Mouse (Mus musculus): ENCODE data around the gene Gsc. TPM values are rescaled to one million over a fixed set of nuclear protein-coding genes. Genes with fewer than 3 reads are reported as not detected.

Gene Gsc
- polyA plus RNA-seq, 1 experiment from 2014 or later = 0.31 TPM

DNA sequence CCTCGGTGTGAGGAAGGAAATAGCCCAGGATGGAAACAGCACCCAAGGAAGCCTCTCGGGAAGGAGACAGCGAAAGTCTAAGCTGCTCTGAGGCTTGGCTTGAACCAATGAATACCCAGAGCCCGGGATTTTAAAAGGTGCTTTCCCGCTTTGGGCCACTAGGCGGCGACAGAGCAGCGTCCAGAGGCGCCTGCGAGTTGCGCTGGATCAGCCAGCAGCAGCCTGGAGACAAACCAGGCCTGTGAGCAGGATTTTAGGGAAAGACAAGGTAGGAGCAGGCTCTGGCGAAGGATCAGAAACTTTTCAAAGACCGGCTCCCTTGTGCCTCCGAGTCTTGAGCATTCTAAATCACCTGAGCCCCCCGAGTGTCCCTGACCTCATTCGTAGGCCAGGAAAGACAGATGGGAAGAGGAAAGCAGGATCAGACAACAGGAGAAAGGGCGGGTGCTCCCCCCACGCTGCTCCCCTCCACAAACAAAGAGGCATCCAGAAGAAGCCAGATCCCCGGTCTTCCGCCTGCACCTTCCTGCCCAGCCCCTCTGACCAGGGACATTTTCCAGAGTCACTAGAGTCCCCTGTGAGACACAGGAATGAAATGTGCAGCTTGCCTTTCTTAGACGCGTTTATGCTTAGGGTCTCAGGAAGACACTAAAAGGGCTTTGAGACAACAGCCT is 32.9 kb downstream of the Gsc start:
- no peak overlapping the region for H3K27ac ChIP-seq (ENCODE audit: low read length)
- H3K27me3 ChIP-seq (ENCODE audit: control insufficient read depth, insufficient read depth, low read depth, low read length) = no peaks in the 10 kb centered on the region; the same call in 1 of the 2 replicates
- no peak overlapping the region for H3K4me3 ChIP-seq (ENCODE audit: low read length)
- no peak overlapping the region for H3K9ac ChIP-seq (ENCODE audit: low read length)
- H3K4me2 ChIP-seq (ENCODE audit: low read depth, low read length) = no peak overlapping the region
- H3K4me1 ChIP-seq (replicated peaks; ENCODE audit: control insufficient read depth, insufficient read depth, low read length) = no peaks in the 10 kb centered on the region
- WGBS = 9% methylated on average over 22 of the region's 22 CpGs
- H3K36me3 ChIP-seq (ENCODE audit: control insufficient read depth, insufficient read depth, low read length) = no peaks in the 10 kb centered on the region
- ATAC-seq (ENCODE audit: low read depth) = peak; percentile 43; the same call in 1 of the 2 replicates
- no peaks in the 10 kb centered on the region for H3K9me3 ChIP-seq (ENCODE audit: control insufficient read depth, low read length)

DNA sequence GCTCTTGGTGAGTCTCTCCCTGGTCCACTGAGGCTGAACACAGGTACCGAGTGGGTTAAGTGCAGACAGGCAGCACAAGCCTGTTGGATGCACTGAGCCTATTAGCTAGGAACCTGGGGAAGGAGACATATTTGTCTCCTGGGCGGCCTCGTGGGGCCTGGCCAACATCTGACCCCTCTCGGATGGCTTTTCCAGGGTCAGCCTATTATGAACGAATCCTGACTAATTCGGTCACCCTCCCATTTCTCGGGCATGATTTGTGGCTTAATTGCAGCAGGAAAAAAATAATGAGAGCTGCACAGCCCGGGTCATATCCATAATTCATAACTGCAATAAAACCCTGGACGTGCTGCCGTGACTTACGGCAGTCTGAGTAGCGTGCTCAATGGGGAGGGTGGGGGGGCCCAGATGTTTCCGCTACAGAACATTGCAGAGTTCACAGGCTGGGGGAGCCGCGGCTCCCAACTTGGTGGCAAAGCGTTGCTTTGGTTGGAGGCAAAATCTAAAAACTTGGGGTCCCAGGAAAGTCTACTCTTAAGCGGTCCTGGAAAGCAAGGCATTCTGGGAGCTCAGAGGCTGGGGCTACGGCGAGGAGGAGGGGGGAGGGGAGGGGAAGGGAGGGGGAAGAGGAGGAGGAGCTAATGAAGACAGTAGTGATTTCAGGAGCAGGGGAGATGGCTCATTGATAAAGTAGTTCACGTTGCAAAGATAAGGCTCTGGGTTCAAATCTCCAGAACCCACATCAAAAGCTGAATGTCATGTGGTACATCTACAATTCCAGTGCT is 39.0 kb downstream of the Gsc start:
- H3K4me1 ChIP-seq (replicated peaks; ENCODE audit: control insufficient read depth, insufficient read depth, low read length) = no peaks in the 10 kb centered on the region
- H3K27ac ChIP-seq (ENCODE audit: low read length) = no peak overlapping the region
- no peak overlapping the region for H3K4me3 ChIP-seq (ENCODE audit: low read length)
- H3K4me2 ChIP-seq (ENCODE audit: low read depth, low read length) = no peak overlapping the region
- no peak for ATAC-seq (ENCODE audit: low read depth)
- H3K27me3 ChIP-seq (ENCODE audit: control insufficient read depth, insufficient read depth, low read depth, low read length) = no peaks in the 10 kb centered on the region
- no peaks in the 10 kb centered on the region for H3K36me3 ChIP-seq (ENCODE audit: control insufficient read depth, insufficient read depth, low read length)
- no peaks in the 10 kb centered on the region for H3K9me3 ChIP-seq (ENCODE audit: control insufficient read depth, low read length)
- 69% methylated on average over 20 of the region's 20 CpGs for WGBS
- no peak overlapping the region for H3K9ac ChIP-seq (ENCODE audit: low read length)

DNA sequence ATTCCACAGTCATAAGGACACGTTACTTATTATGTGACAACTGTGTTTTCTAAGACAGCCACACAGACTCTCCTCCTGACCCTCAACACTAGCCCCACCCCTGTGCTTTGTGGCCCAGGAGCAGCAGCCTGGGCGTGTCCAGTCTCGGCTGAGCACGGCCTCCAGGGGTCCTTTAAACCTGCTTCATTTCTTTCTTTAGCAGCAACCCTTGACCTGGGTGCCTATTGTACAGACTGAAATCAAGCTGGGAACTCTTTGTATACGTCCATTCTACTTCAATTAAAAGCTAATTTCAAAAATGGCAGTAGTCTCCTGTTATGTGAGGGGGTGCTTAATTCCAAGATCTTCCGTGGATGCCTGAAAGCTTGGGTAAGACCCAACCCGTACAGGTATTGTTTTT is 39.9 kb downstream of the Gsc start:
- WGBS = 47% methylated on average over 7 of the region's 7 CpGs
- Histone ChIP-seq H3K27me3 (ENCODE audit: control insufficient read depth, insufficient read depth, low read depth, low read length) (no peaks in the 10 kb centered on the region), H3K9ac (ENCODE audit: low read length) (no peak overlapping the region), H3K4me1 (replicated peaks; ENCODE audit: control insufficient read depth, insufficient read depth, low read length) (no peaks in the 10 kb centered on the region), H3K9me3 (ENCODE audit: control insufficient read depth, low read length) (no peaks in the 10 kb centered on the region), H3K4me3 (ENCODE audit: low read length) (no peak overlapping the region), H3K36me3 (ENCODE audit: control insufficient read depth, insufficient read depth, low read length) (no peaks in the 10 kb centered on the region), H3K27ac (ENCODE audit: low read length) (no peak overlapping the region), H3K4me2 (ENCODE audit: low read depth, low read length) (no peak overlapping the region)
- no peak for ATAC-seq (ENCODE audit: low read depth)

DNA sequence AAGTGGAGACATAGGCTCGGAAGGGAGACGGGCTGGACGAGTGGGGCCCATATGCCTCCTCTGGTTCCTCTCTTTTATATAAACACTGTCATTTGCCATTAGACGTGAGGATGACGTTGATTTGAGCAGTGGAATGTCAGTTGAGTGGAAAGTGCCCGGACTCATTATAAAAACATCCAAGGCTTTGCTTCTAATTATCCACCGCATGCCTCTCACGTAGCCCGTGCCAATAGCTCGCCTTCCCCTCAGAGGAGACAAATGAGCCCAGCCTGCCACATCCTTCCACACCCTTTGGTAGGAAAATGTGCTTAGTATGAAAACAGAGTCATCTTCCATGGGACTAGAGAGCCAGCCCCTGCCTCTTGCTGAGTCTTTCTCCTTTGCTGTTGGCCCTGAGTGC is 41.8 kb downstream of the Gsc start:
- H3K9ac ChIP-seq (ENCODE audit: low read length) = no peak overlapping the region
- H3K9me3 ChIP-seq (ENCODE audit: control insufficient read depth, low read length) = no peaks in the 10 kb centered on the region
- ATAC-seq (ENCODE audit: low read depth) = no peak
- no peaks in the 10 kb centered on the region for H3K4me1 ChIP-seq (replicated peaks; ENCODE audit: control insufficient read depth, insufficient read depth, low read length)
- H3K4me3 ChIP-seq (ENCODE audit: low read length) = no peak overlapping the region
- H3K27me3 ChIP-seq (ENCODE audit: control insufficient read depth, insufficient read depth, low read depth, low read length) = no peaks in the 10 kb centered on the region
- H3K4me2 ChIP-seq (ENCODE audit: low read depth, low read length) = no peak overlapping the region
- H3K36me3 ChIP-seq (ENCODE audit: control insufficient read depth, insufficient read depth, low read length) = no peaks in the 10 kb centered on the region
- H3K27ac ChIP-seq (ENCODE audit: low read length) = no peak overlapping the region
- WGBS = 36% methylated on average over 10 of the region's 10 CpGs

DNA sequence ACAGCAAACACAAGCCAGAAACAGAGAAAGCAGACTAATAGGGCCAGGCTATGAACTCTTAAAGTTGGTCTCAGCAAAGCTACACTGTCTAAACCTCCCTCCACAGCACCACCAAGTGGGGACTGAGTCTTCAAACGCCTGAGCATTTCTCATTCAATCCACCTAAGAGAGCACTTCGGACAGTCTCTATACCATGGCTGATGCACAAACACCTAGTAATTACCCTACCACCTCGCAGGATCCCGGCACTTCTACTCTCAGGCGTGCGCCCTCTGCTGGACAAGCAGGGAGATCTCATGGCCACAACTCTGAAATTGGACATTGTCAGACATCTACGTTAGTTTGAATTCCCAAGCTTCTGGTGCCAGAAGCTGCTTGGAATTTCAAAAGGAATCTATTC is 46.2 kb downstream of the Gsc start:
- Histone ChIP-seq H3K4me3 (ENCODE audit: low read length) (no peak overlapping the region), H3K27me3 (ENCODE audit: control insufficient read depth, insufficient read depth, low read depth, low read length) (no peaks in the 10 kb centered on the region), H3K9me3 (ENCODE audit: control insufficient read depth, low read length) (no peaks in the 10 kb centered on the region), H3K9ac (ENCODE audit: low read length) (no peak overlapping the region), H3K4me1 (replicated peaks; ENCODE audit: control insufficient read depth, insufficient read depth, low read length) (no peaks in the 10 kb centered on the region), H3K4me2 (ENCODE audit: low read depth, low read length) (no peak overlapping the region), H3K27ac (ENCODE audit: low read length) (no peak overlapping the region), H3K36me3 (ENCODE audit: control insufficient read depth, insufficient read depth, low read length) (no peaks in the 10 kb centered on the region)
- ATAC-seq (ENCODE audit: low read depth) = peak; percentile 26; the same call in 1 of the 2 replicates
- WGBS = 5% methylated on average over 7 of the region's 7 CpGs

DNA sequence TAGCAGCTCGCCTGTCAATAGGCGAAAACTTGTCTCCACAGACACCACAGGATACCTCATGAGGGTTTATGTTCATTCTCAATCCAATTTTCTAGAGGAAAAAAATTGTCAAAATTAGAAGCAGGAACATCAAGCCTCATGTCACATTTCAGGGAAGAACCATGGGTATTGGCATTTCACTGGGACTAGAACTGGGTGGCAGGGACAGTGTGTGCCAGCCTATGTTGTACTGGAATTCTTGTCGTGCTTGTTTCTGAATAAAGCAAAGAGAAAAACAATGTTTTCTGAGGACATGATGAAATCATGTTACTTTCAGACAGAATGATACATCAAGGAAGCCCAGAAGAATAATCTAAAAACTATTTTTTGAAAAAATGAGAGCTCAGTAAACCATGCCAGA is 47.5 kb downstream of the Gsc start:
- Histone ChIP-seq H3K4me2 (ENCODE audit: low read depth, low read length) (no peak overlapping the region), H3K9ac (ENCODE audit: low read length) (no peak overlapping the region), H3K4me1 (replicated peaks; ENCODE audit: control insufficient read depth, insufficient read depth, low read length) (no peaks in the 10 kb centered on the region), H3K4me3 (ENCODE audit: low read length) (no peak overlapping the region), H3K27ac (ENCODE audit: low read length) (no peak overlapping the region), H3K36me3 (ENCODE audit: control insufficient read depth, insufficient read depth, low read length) (no peaks in the 10 kb centered on the region), H3K9me3 (ENCODE audit: control insufficient read depth, low read length) (no peaks in the 10 kb centered on the region), H3K27me3 (ENCODE audit: control insufficient read depth, insufficient read depth, low read depth, low read length) (no peaks in the 10 kb centered on the region)
- no peak for ATAC-seq (ENCODE audit: low read depth)
- WGBS = 73% methylated on average over 3 of the region's 3 CpGs

DNA sequence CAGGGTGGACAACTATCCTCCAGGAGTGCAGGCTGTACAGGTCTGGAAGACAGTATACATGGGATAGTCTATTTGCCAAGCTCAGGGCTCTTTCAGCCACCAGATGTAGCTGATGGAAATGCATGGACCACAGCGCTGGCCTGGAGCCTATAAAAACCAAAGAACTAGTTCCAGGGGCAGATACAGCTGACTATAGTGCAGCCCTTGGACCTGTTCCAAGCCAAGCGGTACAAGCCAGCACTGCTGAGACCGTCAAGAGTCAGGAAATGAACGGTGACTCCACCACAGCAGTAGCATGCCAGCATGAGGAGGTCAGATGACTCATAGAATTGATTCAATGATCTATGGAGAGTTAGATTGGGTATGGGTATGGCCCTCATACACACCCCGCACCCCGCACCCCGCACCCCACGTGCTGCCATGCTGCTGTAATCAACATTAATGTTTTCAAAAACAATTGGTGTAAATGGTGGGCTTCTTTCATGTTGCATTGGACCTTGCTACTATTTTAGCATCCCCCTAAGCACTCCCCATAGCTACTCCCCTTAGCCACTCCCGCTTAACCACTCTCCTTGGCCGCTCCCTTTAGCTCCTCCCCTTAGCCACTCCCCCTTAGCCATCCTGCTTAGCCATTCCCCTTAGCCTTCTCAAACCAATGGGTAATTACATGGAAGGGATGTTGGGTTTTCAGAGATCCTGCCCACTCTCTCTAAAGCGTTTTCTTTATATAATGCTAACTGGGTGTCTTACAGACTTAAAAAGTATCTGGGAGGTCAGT is 50.3 kb downstream of the Gsc start:
- 51% methylated on average over 11 of the region's 11 CpGs for WGBS
- no peak overlapping the region for H3K4me2 ChIP-seq (ENCODE audit: low read depth, low read length)
- H3K27ac ChIP-seq (ENCODE audit: low read length) = no peak overlapping the region
- no peaks in the 10 kb centered on the region for H3K9me3 ChIP-seq (ENCODE audit: control insufficient read depth, low read length)
- no peaks in the 10 kb centered on the region for H3K27me3 ChIP-seq (ENCODE audit: control insufficient read depth, insufficient read depth, low read depth, low read length)
- H3K4me3 ChIP-seq (ENCODE audit: low read length) = no peak overlapping the region
- no peak overlapping the region for H3K9ac ChIP-seq (ENCODE audit: low read length)
- H3K36me3 ChIP-seq (ENCODE audit: control insufficient read depth, insufficient read depth, low read length) = no peaks in the 10 kb centered on the region
- peak; percentile 50; the same call in 1 of the 2 replicates for ATAC-seq (ENCODE audit: low read depth)
- 0 out of 2 replicates have a peak, but pooled peaks cover 2% of the 10 kb centered on the region for H3K4me1 ChIP-seq (replicated peaks; ENCODE audit: control insufficient read depth, insufficient read depth, low read length)
